Mouse (Mus musculus): ENCODE data around the gene Map2k2. TPM values are rescaled to one million over a fixed set of nuclear protein-coding genes. Genes with fewer than 3 reads are reported as not detected.
"Not testable (repeated sequence)": the region's sequence is repeated elsewhere in the genome, so short reads cannot be mapped to it uniquely, and the experiment has no call there.

Map2k2 gene
- polyA plus RNA-seq, 1 experiment from 2014 or later: 185 TPM

GRCm38 (mm10) chr10:81181860-81182259 lies 76.1 kb downstream of the Map2k2 start:
- 81% methylated on average over 12 of the region's 12 CpGs for WGBS
- not testable (repeated sequence) for H3K9me3 ChIP-seq (ENCODE audit: control insufficient read depth, low read length); H3K4me3 ChIP-seq (ENCODE audit: low read depth, low read length); ATAC-seq (replicated peaks; ENCODE audit: low FRiP score, low TSS enrichment, low read depth); H3K27me3 ChIP-seq (replicated peaks; ENCODE audit: control insufficient read depth, insufficient read depth, low read length); H3K9ac ChIP-seq (ENCODE audit: low read length); H3K4me2 ChIP-seq (ENCODE audit: low read length); DNase-seq (ENCODE audit: low spot score)
- peaks cover 69% of the 10 kb centered on the region for H3K36me3 ChIP-seq (ENCODE audit: control insufficient read depth, insufficient read depth, low read length)
- H3K27ac ChIP-seq (ENCODE audit: low read depth): peak overlapping the region; percentile 19; the same call in 1 of the 2 replicates
- H3K4me1 ChIP-seq (replicated peaks; ENCODE audit: control insufficient read depth, insufficient read depth, low read length): peaks cover 29% of the 10 kb centered on the region

- Histone ChIP-seq H3K36me3 (ENCODE audit: control insufficient read depth, insufficient read depth, low read length) (peaks cover 72% of the 10 kb centered on the region), H3K4me3 (ENCODE audit: low read depth, low read length) (peak within 1 kb of the TSS; percentile 64), H3K9me3 (ENCODE audit: control insufficient read depth, low read length) (no peaks in the 10 kb centered on the region), H3K9ac (ENCODE audit: low read length) (peak within 1 kb of the TSS; percentile 72), H3K27me3 (replicated peaks; ENCODE audit: control insufficient read depth, insufficient read depth, low read length) (no peaks in the 10 kb centered on the region), H3K27ac (ENCODE audit: low read depth) (peak within 1 kb of the TSS; percentile 90), H3K4me1 (replicated peaks; ENCODE audit: control insufficient read depth, insufficient read depth, low read length) (peaks cover 27% of the 10 kb centered on the region), H3K4me2 (ENCODE audit: low read length) (peak within 1 kb of the TSS; percentile 65)
- 5% methylated on average over 53 of the region's 53 CpGs for WGBS
- ATAC-seq (replicated peaks; ENCODE audit: low FRiP score, low TSS enrichment, low read depth) (peak; percentile 89), DNase-seq (ENCODE audit: low spot score) (peak; percentile 96)
These were observed 76.9 kb downstream of the Map2k2 start, which contains the start of gene Dapk3 for GRCm38 (mm10) chr10:81182336-81183333. TSS of gene Dapk3 (plus strand) at chr10:81183005.

Small RNA genes within 50 kb of the gene (microRNA-seq; reads per million reads assigned to microRNA genes)
- gene Mir5615-1: not detected
- not detected for gene Mir5615-2

Other genes with a start within 250 kb of the Map2k2 start
- 0.04 TPM in 1 of 2 replicates, not detected in the other for gene Tmprss9, start 234.1 kb upstream of the Map2k2 start, polyA plus RNA-seq (2014; fragmentation: Nextera tagmentation; extraction: Ambion mirVana)
- 392 and 393 TPM in 2 replicates for gene Timm13, start 204.9 kb upstream of the Map2k2 start, polyA plus RNA-seq (2014; fragmentation: Nextera tagmentation; extraction: Ambion mirVana)
- gene Lmnb2, start 187.7 kb upstream of the Map2k2 start, polyA plus RNA-seq (2014; fragmentation: Nextera tagmentation; extraction: Ambion mirVana): 15.5 and 18.3 TPM in 2 replicates
- 18.2 and 21.2 TPM in 2 replicates for gene Gadd45b, start 175.8 kb upstream of the Map2k2 start, polyA plus RNA-seq (2014; fragmentation: Nextera tagmentation; extraction: Ambion mirVana)
- 4.7 and 4.8 TPM in 2 replicates for gene Gng7, start 91.0 kb upstream of the Map2k2 start, polyA plus RNA-seq (2014; fragmentation: Nextera tagmentation; extraction: Ambion mirVana)
- gene Diras1, start 80.3 kb upstream of the Map2k2 start, polyA plus RNA-seq (2014; fragmentation: Nextera tagmentation; extraction: Ambion mirVana): 0.65 and 1.0 TPM in 2 replicates
- 13.1 and 13.7 TPM in 2 replicates for gene Slc39a3, start 68.5 kb upstream of the Map2k2 start, polyA plus RNA-seq (2014; fragmentation: Nextera tagmentation; extraction: Ambion mirVana)
- gene Sgta, start 45.7 kb upstream of the Map2k2 start, polyA plus RNA-seq (2014; fragmentation: Nextera tagmentation; extraction: Ambion mirVana): 171 and 181 TPM in 2 replicates
- 53.2 and 54.1 TPM in 2 replicates for gene Thop1, start 35.9 kb upstream of the Map2k2 start, polyA plus RNA-seq (2014; fragmentation: Nextera tagmentation; extraction: Ambion mirVana)
- gene Creb3l3, start 7.0 kb upstream of the Map2k2 start, polyA plus RNA-seq (2014; fragmentation: Nextera tagmentation; extraction: Ambion mirVana): 0.65 and 1.0 TPM in 2 replicates
- gene Zbtb7a, start 29.3 kb downstream of the Map2k2 start, polyA plus RNA-seq (2014; fragmentation: Nextera tagmentation; extraction: Ambion mirVana): 23.2 and 28.7 TPM in 2 replicates
- gene Pias4, start 62.0 kb downstream of the Map2k2 start, polyA plus RNA-seq (2014; fragmentation: Nextera tagmentation; extraction: Ambion mirVana): 40.8 and 43.3 TPM in 2 replicates
- 484 and 490 TPM in 2 replicates for gene Eef2, start 70.7 kb downstream of the Map2k2 start, polyA plus RNA-seq (2014; fragmentation: Nextera tagmentation; extraction: Ambion mirVana)
- gene Dapk3, start 77.1 kb downstream of the Map2k2 start, polyA plus RNA-seq (2014; fragmentation: Nextera tagmentation; extraction: Ambion mirVana): 57.8 and 58.8 TPM in 2 replicates
- gene 4930442H23Rik, start 77.9 kb downstream of the Map2k2 start, polyA plus RNA-seq (2014; fragmentation: Nextera tagmentation; extraction: Ambion mirVana): not detected in 2 replicates
- gene Nmrk2, start 96.1 kb downstream of the Map2k2 start, polyA plus RNA-seq (2014; fragmentation: Nextera tagmentation; extraction: Ambion mirVana): 0.22 TPM in 2 replicates
- gene Atcay, start 124.9 kb downstream of the Map2k2 start, polyA plus RNA-seq (2014; fragmentation: Nextera tagmentation; extraction: Ambion mirVana): 2.2 and 2.8 TPM in 2 replicates
- gene Zfr2, start 127.2 kb downstream of the Map2k2 start, polyA plus RNA-seq (2014; fragmentation: Nextera tagmentation; extraction: Ambion mirVana): 6.9 and 8.1 TPM in 2 replicates
- gene Matk, start 147.0 kb downstream of the Map2k2 start, polyA plus RNA-seq (2014; fragmentation: Nextera tagmentation; extraction: Ambion mirVana): 2.5 and 4.1 TPM in 2 replicates
- 253 and 260 TPM in 2 replicates for gene Mrpl54, start 161.0 kb downstream of the Map2k2 start, polyA plus RNA-seq (2014; fragmentation: Nextera tagmentation; extraction: Ambion mirVana)
- 51.0 and 51.7 TPM in 2 replicates for gene Apba3, start 161.0 kb downstream of the Map2k2 start, polyA plus RNA-seq (2014; fragmentation: Nextera tagmentation; extraction: Ambion mirVana)
- gene Tjp3, start 185.7 kb downstream of the Map2k2 start, polyA plus RNA-seq (2014; fragmentation: Nextera tagmentation; extraction: Ambion mirVana): 35.1 and 44.4 TPM in 2 replicates
- gene Pip5k1c, start 187.0 kb downstream of the Map2k2 start, polyA plus RNA-seq (2014; fragmentation: Nextera tagmentation; extraction: Ambion mirVana): 57.3 and 57.5 TPM in 2 replicates
- gene Cactin, start 215.2 kb downstream of the Map2k2 start, polyA plus RNA-seq (2014; fragmentation: Nextera tagmentation; extraction: Ambion mirVana): 26.0 and 27.7 TPM in 2 replicates
- gene Tbxa2r, start 222.8 kb downstream of the Map2k2 start, polyA plus RNA-seq (2014; fragmentation: Nextera tagmentation; extraction: Ambion mirVana): 22.3 and 23.6 TPM in 2 replicates
- 0.07 and 0.11 TPM in 2 replicates for gene Gipc3, start 237.4 kb downstream of the Map2k2 start, polyA plus RNA-seq (2014; fragmentation: Nextera tagmentation; extraction: Ambion mirVana)
- gene Hmg20b, start 244.6 kb downstream of the Map2k2 start, polyA plus RNA-seq (2014; fragmentation: Nextera tagmentation; extraction: Ambion mirVana): 85.0 and 86.8 TPM in 2 replicates

Measured in intestine, embryonic 14.5 days (tissue).